Mouse (Mus musculus): ENCODE measurements around the gene Gm2001. TPM values are rescaled to one million over a fixed set of nuclear protein-coding genes. Genes with fewer than 3 reads are reported as not detected.
"Not testable (repeated sequence)": the region's sequence is repeated elsewhere in the genome, so short reads cannot be mapped to it uniquely, and the experiment has no call there.

The Gm2001 gene
- polyA plus RNA-seq (2014; fragmentation: Nextera tagmentation; extraction: Ambion mirVana) = not detected in 2 replicates

GRCm38 (mm10) chr12:87842239-87842638, at the start of gene Gm2001:
TSS of gene Gm2001 (minus strand) at chr12:87842339.
- not testable (repeated sequence) for H3K9me3 ChIP-seq (ENCODE audit: control insufficient read depth, low read length); H3K9ac ChIP-seq (ENCODE audit: low read length); ATAC-seq (replicated peaks; ENCODE audit: low FRiP score); DNase-seq (ENCODE audit: low spot score); H3K4me3 ChIP-seq (ENCODE audit: low read depth, low read length); H3K27ac ChIP-seq (ENCODE audit: low read depth, low read length); H3K36me3 ChIP-seq (ENCODE audit: control insufficient read depth, insufficient read depth, low read length); H3K4me1 ChIP-seq (replicated peaks; ENCODE audit: control insufficient read depth, insufficient read depth, low read length); H3K27me3 ChIP-seq (ENCODE audit: control insufficient read depth, insufficient read depth, low read length); H3K4me2 ChIP-seq (ENCODE audit: low read depth, low read length, severe bottlenecking)
- 67% methylated on average over 1 of the region's 2 CpGs for WGBS

- not testable (repeated sequence) for H3K27me3 ChIP-seq (ENCODE audit: control insufficient read depth, insufficient read depth, low read length); H3K27ac ChIP-seq (ENCODE audit: low read depth, low read length); DNase-seq (ENCODE audit: low spot score); H3K36me3 ChIP-seq (ENCODE audit: control insufficient read depth, insufficient read depth, low read length); H3K4me3 ChIP-seq (ENCODE audit: low read depth, low read length); ATAC-seq (replicated peaks; ENCODE audit: low FRiP score); H3K9me3 ChIP-seq (ENCODE audit: control insufficient read depth, low read length); H3K4me2 ChIP-seq (ENCODE audit: low read depth, low read length, severe bottlenecking); H3K9ac ChIP-seq (ENCODE audit: low read length); H3K4me1 ChIP-seq (replicated peaks; ENCODE audit: control insufficient read depth, insufficient read depth, low read length)
- WGBS = 90% methylated on average over 5 of the region's 5 CpGs
Measured at GRCm38 (mm10) chr12:87873772-87874171, 31.6 kb upstream of the Gm2001 start, which contains the start of gene Gm2016. TSS of gene Gm2016 (plus strand) at chr12:87874072.

- DNase-seq (ENCODE audit: low spot score); H3K27ac ChIP-seq (ENCODE audit: low read depth, low read length); H3K9me3 ChIP-seq (ENCODE audit: control insufficient read depth, low read length); H3K9ac ChIP-seq (ENCODE audit: low read length); H3K4me2 ChIP-seq (ENCODE audit: low read depth, low read length, severe bottlenecking); H3K4me3 ChIP-seq (ENCODE audit: low read depth, low read length); H3K4me1 ChIP-seq (replicated peaks; ENCODE audit: control insufficient read depth, insufficient read depth, low read length); H3K27me3 ChIP-seq (ENCODE audit: control insufficient read depth, insufficient read depth, low read length); H3K36me3 ChIP-seq (ENCODE audit: control insufficient read depth, insufficient read depth, low read length): not testable (repeated sequence)
- ATAC-seq (replicated peaks; ENCODE audit: low FRiP score) = 0 out of 2 replicates have a peak, but pooled peaks have one; percentile 29
- 90% methylated on average over 2 of the region's 2 CpGs for WGBS
Measured at GRCm38 (mm10) chr12:87864048-87864447, 21.9 kb upstream of the Gm2001 start.

GRCm38 (mm10) chr12:87863638-87864037, 21.5 kb upstream of the Gm2001 start:
- DNase-seq (ENCODE audit: low spot score); H3K4me3 ChIP-seq (ENCODE audit: low read depth, low read length); H3K9ac ChIP-seq (ENCODE audit: low read length); H3K4me2 ChIP-seq (ENCODE audit: low read depth, low read length, severe bottlenecking); H3K4me1 ChIP-seq (replicated peaks; ENCODE audit: control insufficient read depth, insufficient read depth, low read length); H3K9me3 ChIP-seq (ENCODE audit: control insufficient read depth, low read length); ATAC-seq (replicated peaks; ENCODE audit: low FRiP score); H3K36me3 ChIP-seq (ENCODE audit: control insufficient read depth, insufficient read depth, low read length); H3K27ac ChIP-seq (ENCODE audit: low read depth, low read length); H3K27me3 ChIP-seq (ENCODE audit: control insufficient read depth, insufficient read depth, low read length): not testable (repeated sequence)
- 93% methylated on average over 9 of the region's 11 CpGs for WGBS

- not testable (repeated sequence) for H3K9ac ChIP-seq (ENCODE audit: low read length); H3K4me3 ChIP-seq (ENCODE audit: low read depth, low read length); H3K4me1 ChIP-seq (replicated peaks; ENCODE audit: control insufficient read depth, insufficient read depth, low read length); H3K9me3 ChIP-seq (ENCODE audit: control insufficient read depth, low read length); H3K4me2 ChIP-seq (ENCODE audit: low read depth, low read length, severe bottlenecking); H3K27ac ChIP-seq (ENCODE audit: low read depth, low read length); ATAC-seq (replicated peaks; ENCODE audit: low FRiP score); H3K36me3 ChIP-seq (ENCODE audit: control insufficient read depth, insufficient read depth, low read length); H3K27me3 ChIP-seq (ENCODE audit: control insufficient read depth, insufficient read depth, low read length)
- 87% methylated on average over 23 of the region's 23 CpGs for WGBS
- peak; percentile 48 for DNase-seq (ENCODE audit: low spot score)
Measured at GRCm38 (mm10) chr12:87861740-87862692, 19.9 kb upstream of the Gm2001 start.

GRCm38 (mm10) chr12:87856067-87856466, 13.9 kb upstream of the Gm2001 start:
- H3K27me3 ChIP-seq (ENCODE audit: control insufficient read depth, insufficient read depth, low read length); H3K4me2 ChIP-seq (ENCODE audit: low read depth, low read length, severe bottlenecking); H3K9ac ChIP-seq (ENCODE audit: low read length); H3K4me1 ChIP-seq (replicated peaks; ENCODE audit: control insufficient read depth, insufficient read depth, low read length); ATAC-seq (replicated peaks; ENCODE audit: low FRiP score); H3K4me3 ChIP-seq (ENCODE audit: low read depth, low read length); H3K27ac ChIP-seq (ENCODE audit: low read depth, low read length); H3K9me3 ChIP-seq (ENCODE audit: control insufficient read depth, low read length); H3K36me3 ChIP-seq (ENCODE audit: control insufficient read depth, insufficient read depth, low read length); DNase-seq (ENCODE audit: low spot score): not testable (repeated sequence)
- 73% methylated on average over 1 of the region's 1 CpGs for WGBS

GRCm38 (mm10) chr12:87850657-87851056, 8.5 kb upstream of the Gm2001 start:
- ATAC-seq (replicated peaks; ENCODE audit: low FRiP score); H3K9ac ChIP-seq (ENCODE audit: low read length); H3K27me3 ChIP-seq (ENCODE audit: control insufficient read depth, insufficient read depth, low read length); H3K36me3 ChIP-seq (ENCODE audit: control insufficient read depth, insufficient read depth, low read length); H3K4me3 ChIP-seq (ENCODE audit: low read depth, low read length); H3K9me3 ChIP-seq (ENCODE audit: control insufficient read depth, low read length); DNase-seq (ENCODE audit: low spot score); H3K4me2 ChIP-seq (ENCODE audit: low read depth, low read length, severe bottlenecking); H3K4me1 ChIP-seq (replicated peaks; ENCODE audit: control insufficient read depth, insufficient read depth, low read length); H3K27ac ChIP-seq (ENCODE audit: low read depth, low read length): not testable (repeated sequence)
- WGBS = no CpG with 5 or more reads among the region's 2 CpGs

GRCm38 (mm10) chr12:87816277-87816676, 25.9 kb downstream of the Gm2001 start, which contains the start of gene BB287469:
TSS of gene BB287469 (plus strand) at chr12:87816577.
- H3K4me1 ChIP-seq (replicated peaks; ENCODE audit: control insufficient read depth, insufficient read depth, low read length); H3K4me2 ChIP-seq (ENCODE audit: low read depth, low read length, severe bottlenecking); H3K27me3 ChIP-seq (ENCODE audit: control insufficient read depth, insufficient read depth, low read length); H3K4me3 ChIP-seq (ENCODE audit: low read depth, low read length); H3K9me3 ChIP-seq (ENCODE audit: control insufficient read depth, low read length); DNase-seq (ENCODE audit: low spot score); ATAC-seq (replicated peaks; ENCODE audit: low FRiP score); H3K36me3 ChIP-seq (ENCODE audit: control insufficient read depth, insufficient read depth, low read length); H3K27ac ChIP-seq (ENCODE audit: low read depth, low read length); H3K9ac ChIP-seq (ENCODE audit: low read length): not testable (repeated sequence)
- WGBS = 98% methylated on average over 5 of the region's 6 CpGs
